Mouse (Mus musculus) CH12.LX (cell line): ENCODE measurements around the gene Adprh. TPM values are rescaled to one million over a fixed set of nuclear protein-coding genes. Genes with fewer than 3 reads are reported as not detected.
A peak's percentile ranks its signal among the peaks of the same experiment; 100 is the strongest.

Experiments used
- DNase-seq: peaks from one replicate; pipeline ENCODE4 v3.0.0-alpha.2; 2013; ENCODE audit errors: extremely low read depth
- H3K27ac ChIP-seq: 2 replicates; pipeline ENCODE4 v1.5.1; 2012; ENCODE audit warnings: low read depth, mild to moderate bottlenecking, control low read depth, moderate library complexity; ENCODE audit not compliant: insufficient read depth
- H3K27me3 ChIP-seq: replicated peaks from 2 replicates; pipeline ENCODE3; 2012; ENCODE audit warnings: inconsistent platforms
- H3K36me3 ChIP-seq, 2 experiments: replicated peaks in 1 of 2; 2 replicates each; pipeline versions ENCODE3 to v1.6.1; 2012; ENCODE audit warnings: inconsistent platforms in 1 of 2, low read length in 1 of 2, mild to moderate bottlenecking in 1 of 2, mixed read lengths in 1 of 2, moderate library complexity in 1 of 2; ENCODE audit not compliant: control insufficient read depth in 1 of 2, insufficient read depth in 1 of 2
- H3K4me1 ChIP-seq, 2 experiments: 2 replicates each; pipeline ENCODE4 v1.6.1; 2012; ENCODE audit warnings: inconsistent platforms in 1 of 2, moderate library complexity in 1 of 2; ENCODE audit not compliant: insufficient read depth in 2 of 2, control insufficient read depth in 1 of 2
- H3K4me2 ChIP-seq: 2 replicates; pipeline ENCODE4 v1.6.1; 2012; ENCODE audit warnings: low read depth, mild to moderate bottlenecking, control low read depth; ENCODE audit not compliant: poor library complexity, insufficient read depth, severe bottlenecking
- H3K4me3 ChIP-seq, 3 experiments: fragments of 150-350 bp in 1 of 3; sonication (generic) in 1 of 3; replicated peaks in 1 of 3; 2 replicates each; pipeline versions ENCODE3 to v1.5.1; 2011 to 2012; ENCODE audit warnings: low read depth in 2 of 3, low read length in 2 of 3, mild to moderate bottlenecking in 2 of 3, moderate library complexity in 2 of 3, control low read depth in 1 of 3, improper control_type of control experiment in 1 of 3, inconsistent platforms in 1 of 3, mixed read lengths in 1 of 3; ENCODE audit not compliant: poor library complexity in 1 of 3
- H3K79me2 ChIP-seq: replicated peaks from 2 replicates; pipeline ENCODE4 v1.6.1; 2012; ENCODE audit warnings: mild to moderate bottlenecking, moderate library complexity; ENCODE audit not compliant: control insufficient read depth, poor library complexity, insufficient read depth, severe bottlenecking; ENCODE audit errors: extremely low read depth
- H3K9ac ChIP-seq: 2 replicates; pipeline ENCODE4 v1.6.1; 2012; ENCODE audit warnings: low read depth, mild to moderate bottlenecking, control low read depth, moderate library complexity; ENCODE audit not compliant: insufficient read depth
- H3K9me3 ChIP-seq: replicated peaks from 2 replicates; pipeline ENCODE3; 2012; ENCODE audit warnings: low read length, inconsistent platforms, mixed read lengths
- BHLHE40 ChIP-seq: IDR thresholded peaks from 2 replicates; pipeline ENCODE4 v1.6.1; 2011; ENCODE audit warnings: mild to moderate bottlenecking, low read depth, low read length, improper control_type of control experiment
- CHD2 ChIP-seq: IDR thresholded peaks from 2 replicates; pipeline ENCODE4 v1.6.1; 2011; ENCODE audit warnings: low read length, improper control_type of control experiment
- CTCF ChIP-seq, 2 experiments: IDR thresholded peaks in 1 of 2; conservative IDR thresholded peaks in 1 of 2; 2 replicates each; pipeline ENCODE4 v1.5.1; 2011 to 2012; ENCODE audit warnings: low read depth in 2 of 2, low read length in 2 of 2, improper control_type of control experiment in 1 of 2, inconsistent platforms in 1 of 2, mild to moderate bottlenecking in 1 of 2, moderate library complexity in 1 of 2
- ELF1 ChIP-seq: IDR thresholded peaks from 2 replicates; pipeline ENCODE4 v1.6.1; 2014; ENCODE audit warnings: low read depth, mild to moderate bottlenecking, inconsistent platforms, low read length, improper control_type of control experiment
- EP300 ChIP-seq: IDR thresholded peaks from 2 replicates; pipeline ENCODE4 v1.6.1; 2011; ENCODE audit warnings: low read length, improper control_type of control experiment
- GABPA ChIP-seq: IDR thresholded peaks from 2 replicates; pipeline ENCODE4 v1.6.1; 2012; ENCODE audit warnings: low read depth, low read length, improper control_type of control experiment, inconsistent platforms; ENCODE audit not compliant: insufficient replicate concordance
- HCFC1 ChIP-seq: IDR thresholded peaks from 2 replicates; pipeline ENCODE4 v1.6.1; 2012; ENCODE audit warnings: low read depth, mild to moderate bottlenecking, inconsistent platforms, low read length, improper control_type of control experiment
- IRF4 ChIP-seq: IDR thresholded peaks from 2 replicates; pipeline ENCODE4 v1.6.1; 2014; ENCODE audit warnings: low read depth, mild to moderate bottlenecking, inconsistent platforms, low read length, improper control_type of control experiment
- JUN ChIP-seq: IDR thresholded peaks from 2 replicates; pipeline ENCODE4 v1.6.1; 2011; ENCODE audit warnings: low read depth, mild to moderate bottlenecking, low read length, improper control_type of control experiment, moderate library complexity; ENCODE audit not compliant: insufficient read depth
- MAFK ChIP-seq: IDR thresholded peaks from 2 replicates; pipeline ENCODE4 v1.6.1; 2011; ENCODE audit warnings: low read length, improper control_type of control experiment; ENCODE audit not compliant: insufficient replicate concordance
- MAX ChIP-seq: IDR thresholded peaks from 2 replicates; pipeline ENCODE4 v1.6.1; 2011; ENCODE audit warnings: low read length, improper control_type of control experiment
- MYC ChIP-seq: IDR thresholded peaks from 2 replicates; pipeline ENCODE4 v1.6.1; 2011; ENCODE audit warnings: low read depth, mild to moderate bottlenecking, improper control_type of control experiment, low read length
- POLR2A ChIP-seq: IDR thresholded peaks from 2 replicates; pipeline ENCODE4 v1.6.1; 2011; ENCODE audit warnings: low read depth, mild to moderate bottlenecking, improper control_type of control experiment, low read length
- POLR2AphosphoS2 ChIP-seq: IDR thresholded peaks from 2 replicates; pipeline ENCODE4 v1.6.1; 2011; ENCODE audit warnings: low read depth, low read length, improper control_type of control experiment
- RAD21 ChIP-seq: IDR thresholded peaks from 2 replicates; pipeline ENCODE4 v1.6.1; 2011; ENCODE audit warnings: low read depth, mild to moderate bottlenecking, low read length, improper control_type of control experiment, moderate library complexity
- RCOR1 ChIP-seq: conservative IDR thresholded peaks from 2 replicates; pipeline ENCODE4 v1.6.1; 2012; ENCODE audit warnings: low read depth, mild to moderate bottlenecking, inconsistent platforms, low read length, improper control_type of control experiment
- SMC3 ChIP-seq: IDR thresholded peaks from 2 replicates; pipeline ENCODE4 v1.6.1; 2011; ENCODE audit warnings: low read depth, low read length, improper control_type of control experiment
- TBP ChIP-seq: conservative IDR thresholded peaks from 2 replicates; pipeline ENCODE4 v1.6.1; 2011; ENCODE audit warnings: low read depth, low read length, improper control_type of control experiment
- UBTF ChIP-seq: IDR thresholded peaks from 2 replicates; pipeline ENCODE4 v1.6.1; 2012; ENCODE audit warnings: low read depth, mild to moderate bottlenecking, inconsistent platforms, low read length, improper control_type of control experiment, moderate library complexity
- USF2 ChIP-seq: conservative IDR thresholded peaks from 2 replicates; pipeline ENCODE4 v1.6.1; 2011; ENCODE audit warnings: low read depth, low read length, improper control_type of control experiment
- ZC3H11A ChIP-seq: IDR thresholded peaks from 2 replicates; pipeline ENCODE4 v1.6.1; 2012; ENCODE audit warnings: low read depth, mild to moderate bottlenecking, inconsistent platforms, low read length, improper control_type of control experiment
- ZNF384 ChIP-seq: IDR thresholded peaks from 2 replicates; pipeline ENCODE4 v1.6.1; 2012; ENCODE audit warnings: low read depth, low read length, improper control_type of control experiment, inconsistent platforms
- dilution Hi-C: fragments of 300-500 bp; cut with MboI; formaldehyde crosslinking; loops from 2 replicates; pipeline ENCODE4 v1.14.3; 2020; ENCODE audit warnings: low sequenced_read_pairs; ENCODE audit not compliant: extremely low pct_unique_long_range_greater_than_20kb, extremely low pct_ligation_motif_present
- in situ Hi-C: fragments of 300-500 bp; cut with MboI; formaldehyde crosslinking; loops from 3 replicates; pipeline ENCODE4 v1.14.3; 2019; ENCODE audit warnings: low sequenced_read_pairs, low pct_ligation_motif_present, low pct_unique_long_range_greater_than_20kb, mixed read lengths
- polyA plus RNA-seq: library from polyadenylated mRNA; unstranded; fragments of >175 nt; gene quantifications from 2 replicates; pipeline ENCODE4 v1.2.1, GENCODE M21; 2012; ENCODE audit warnings: low read depth; ENCODE audit not compliant: insufficient read length
- total RNA-seq, 2 experiments: library from RNA; depleted of rRNA; stranded (reverse); fragments of 300-350 nt in 1 of 2; fragments of >200 nt in 1 of 2; gene quantifications; 2 replicates each; pipeline ENCODE4 v1.2.3; 2012 to 2014

Gene Adprh
- total and polyA plus RNA-seq, 3 experiments, result 45.3 to 82.9 (median 67.7) TPM

DNA sequence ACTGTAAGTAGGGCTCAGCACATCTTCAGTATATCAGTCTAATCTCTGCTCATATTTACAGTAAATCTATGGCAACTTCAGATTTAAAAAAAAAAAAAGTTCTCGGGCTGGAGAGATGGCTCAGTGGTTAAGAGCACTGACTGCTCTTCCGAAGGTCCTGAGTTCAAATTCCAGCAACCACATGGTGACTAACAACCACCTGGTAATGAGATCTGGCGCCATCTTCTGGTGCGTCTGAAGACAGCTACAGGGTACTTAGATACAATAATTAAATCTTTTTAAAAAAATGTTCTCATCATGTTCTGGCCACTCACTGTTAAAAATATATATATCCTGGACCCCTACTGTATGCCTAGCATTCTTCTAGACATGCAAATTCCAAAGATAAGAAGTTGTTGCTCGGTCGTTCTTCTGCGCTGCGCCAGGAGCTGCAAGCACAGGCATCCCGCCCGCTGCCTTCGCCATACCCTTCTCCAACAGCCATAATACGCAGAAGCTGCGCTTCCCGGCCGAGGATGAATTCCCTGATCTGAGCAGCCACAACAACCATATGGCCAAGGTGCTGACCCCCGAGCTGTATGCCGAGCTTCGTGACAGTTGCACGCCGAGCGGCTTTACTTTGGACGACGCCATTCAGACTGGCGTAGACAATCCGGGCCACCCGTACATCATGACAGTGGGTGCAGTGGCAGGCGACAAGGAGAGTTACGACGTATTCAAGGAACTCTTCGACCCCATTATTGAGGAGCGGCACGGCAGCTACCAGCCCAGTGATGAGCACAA, 30.5 kb upstream of the Adprh start:
- peaks cover 0 to 28% of the 10 kb centered on the region in 2 experiments; a peak in 3 of 4 replicates for H3K4me1 ChIP-seq
- H3K27me3 ChIP-seq, result no peaks in the 10 kb centered on the region
- H3K27ac ChIP-seq, result no peak overlapping the region
- dilution Hi-C loops (no loop called here), in situ Hi-C loops (no loop called here)
- peaks cover 38% of the 10 kb centered on the region for H3K79me2 ChIP-seq
- no peak overlapping the region for H3K9ac ChIP-seq
- H3K4me3 ChIP-seq, result no peak overlapping the region
- TF ChIP-seq POLR2A, result no peak
- TF ChIP-seq CTCF (conservative IDR thresholded peaks at IDR 0.05 in 1 of 2, IDR thresholded peaks at IDR 0.05 in 1 of 2; ENCODE audit: low read depth in 2 of 2, low read length in 2 of 2), result peak in 1 of 2 experiments; percentile 65; a peak in 2 of 4 replicates
- TF ChIP-seq MAX, result peak; percentile 67
- TF ChIP-seq SMC3, result peak; percentile 78
- no peak for TF ChIP-seq USF2
- no peak for TF ChIP-seq BHLHE40
- TF ChIP-seq JUN, result no peak
- no peak for TF ChIP-seq UBTF
- TF ChIP-seq EP300, result no peak
- TF ChIP-seq HCFC1, result no peak
- no peak for TF ChIP-seq MAFK
- 0 out of 2 replicates have a peak, but pooled peaks have one; percentile 32 for TF ChIP-seq RCOR1
- TF ChIP-seq RAD21, result peak; percentile 69
- TF ChIP-seq ZNF384, result peak; percentile 22; the same call in 1 of the 2 replicates
- peak; percentile 91 for TF ChIP-seq MYC
- TF ChIP-seq POLR2AphosphoS2, result no peak
- TF ChIP-seq CHD2, result no peak
- TF ChIP-seq GABPA, result no peak
- peak; percentile 6; the same call in 1 of the 2 replicates for TF ChIP-seq ZC3H11A
- DNase-seq, result peak; percentile 59
- no peak overlapping the region for H3K4me2 ChIP-seq
- H3K36me3 ChIP-seq, result peaks cover 81 to 95% of the 10 kb centered on the region in 2 experiments
- H3K9me3 ChIP-seq, result no peaks in the 10 kb centered on the region

DNA sequence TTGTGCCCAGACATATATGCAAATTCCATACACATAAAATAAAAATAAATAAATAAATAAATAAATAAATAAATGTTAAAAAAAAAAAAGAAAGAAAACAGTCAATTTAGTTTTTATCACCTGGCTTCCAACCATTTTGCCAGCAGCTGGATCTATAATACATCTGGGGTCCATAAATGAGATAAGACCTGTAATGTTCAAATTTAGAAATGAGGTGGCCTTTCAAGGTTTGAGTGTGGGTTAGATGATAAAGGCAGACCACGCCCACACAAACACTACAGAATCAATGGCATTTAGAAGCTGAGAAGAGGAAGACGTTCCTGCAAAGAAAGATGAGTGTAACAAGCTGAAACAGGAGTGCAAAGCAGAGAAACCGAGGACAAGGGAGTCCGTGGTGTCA, 28.8 kb upstream of the Adprh start:
- peaks cover 7 to 40% of the 10 kb centered on the region in 2 experiments for H3K4me1 ChIP-seq
- no peak for TF ChIP-seq ELF1
- no peak for TF ChIP-seq IRF4
- no peak for TF ChIP-seq TBP
- no peak for TF ChIP-seq MYC
- H3K4me3 ChIP-seq, result no peak overlapping the region
- H3K4me2 ChIP-seq, result no peak overlapping the region
- H3K27ac ChIP-seq, result no peak overlapping the region
- H3K79me2 ChIP-seq, result peaks cover 43% of the 10 kb centered on the region
- no peaks in the 10 kb centered on the region for H3K9me3 ChIP-seq
- DNase-seq, result no peak
- no peak overlapping the region for H3K9ac ChIP-seq
- no peaks in the 10 kb centered on the region for H3K27me3 ChIP-seq
- peaks cover 80 to 91% of the 10 kb centered on the region in 2 experiments for H3K36me3 ChIP-seq
- dilution Hi-C loops, result no loop called here
- in situ Hi-C loops, result no loop called here
